Mouse (Mus musculus): ENCODE results near the gene Car6. TPM values are rescaled to one million over a fixed set of nuclear protein-coding genes. Genes with fewer than 3 reads are reported as not detected.
A peak's percentile ranks its signal among the peaks of the same experiment; 100 is the strongest.

The Car6 gene
- polyA plus RNA-seq, 1 experiment from 2014 or later, result not detected

GRCm38 (mm10) chr4:150209751-150210150 lies 8.6 kb upstream of the Car6 start:
- Histone ChIP-seq H3K9ac (ENCODE audit: low read depth, low read length) (no peak overlapping the region), H3K9me3 (ENCODE audit: control insufficient read depth) (no peaks in the 10 kb centered on the region), H3K4me2 (replicated peaks; ENCODE audit: low read depth) (no peak overlapping the region), H3K4me1 (replicated peaks; ENCODE audit: control insufficient read depth, insufficient read depth, low read length) (no peaks in the 10 kb centered on the region; the same call in 1 of the 2 replicates), H3K27me3 (replicated peaks; ENCODE audit: control insufficient read depth, insufficient read depth, low read length) (no peaks in the 10 kb centered on the region), H3K36me3 (ENCODE audit: control insufficient read depth, insufficient read depth) (no peaks in the 10 kb centered on the region), H3K27ac (ENCODE audit: low read depth, low read length) (no peak overlapping the region), H3K4me3 (ENCODE audit: low read depth, low read length) (no peak overlapping the region)
- no peak for TF ChIP-seq CTCF (IDR thresholded peaks at IDR 0.05; ENCODE audit: low read depth)
- WGBS, result 93% methylated on average over 5 of the region's 5 CpGs
- no peak for ATAC-seq

- WGBS, result 39% methylated on average over 3 of the region's 3 CpGs
- H3K9ac ChIP-seq (ENCODE audit: low read depth, low read length), result no peak overlapping the region
- no peaks in the 10 kb centered on the region for H3K27me3 ChIP-seq (replicated peaks; ENCODE audit: control insufficient read depth, insufficient read depth, low read length)
- TF ChIP-seq CTCF (IDR thresholded peaks at IDR 0.05; ENCODE audit: low read depth), result no peak
- ATAC-seq, result no peak
- H3K9me3 ChIP-seq (ENCODE audit: control insufficient read depth), result no peaks in the 10 kb centered on the region
- H3K36me3 ChIP-seq (ENCODE audit: control insufficient read depth, insufficient read depth), result no peaks in the 10 kb centered on the region
- H3K4me1 ChIP-seq (replicated peaks; ENCODE audit: control insufficient read depth, insufficient read depth, low read length), result no peaks in the 10 kb centered on the region; the same call in 1 of the 2 replicates
- no peak overlapping the region for H3K4me3 ChIP-seq (ENCODE audit: low read depth, low read length)
- no peak overlapping the region for H3K4me2 ChIP-seq (replicated peaks; ENCODE audit: low read depth)
- H3K27ac ChIP-seq (ENCODE audit: low read depth, low read length), result no peak overlapping the region
These were observed 3.7 kb upstream of the Car6 start for GRCm38 (mm10) chr4:150204877-150205276.

DNA sequence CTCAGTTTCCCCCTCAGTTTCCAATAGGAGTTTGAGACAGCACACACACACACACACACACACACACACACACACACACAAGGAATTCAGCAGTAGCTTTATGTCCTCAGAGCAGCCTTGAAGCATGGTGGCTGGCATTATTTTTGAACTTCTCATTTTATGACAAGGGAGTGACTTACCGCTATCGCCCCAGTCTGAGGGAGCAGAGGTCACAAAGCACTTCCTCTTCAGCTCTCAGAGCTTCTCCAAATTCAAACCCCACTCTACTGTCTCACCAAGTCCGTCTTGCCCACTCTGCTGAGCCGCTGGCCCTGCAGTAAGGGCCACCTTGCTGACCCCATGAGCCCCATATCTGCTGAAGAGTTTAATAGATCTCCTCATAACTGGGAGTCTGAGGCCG lies 1.6 kb upstream of the Car6 start:
- Histone ChIP-seq H3K4me3 (ENCODE audit: low read depth, low read length) (no peak overlapping the region), H3K27ac (ENCODE audit: low read depth, low read length) (no peak overlapping the region), H3K4me1 (replicated peaks; ENCODE audit: control insufficient read depth, insufficient read depth, low read length) (no peaks in the 10 kb centered on the region; the same call in 1 of the 2 replicates), H3K27me3 (replicated peaks; ENCODE audit: control insufficient read depth, insufficient read depth, low read length) (no peaks in the 10 kb centered on the region), H3K9me3 (ENCODE audit: control insufficient read depth) (no peaks in the 10 kb centered on the region), H3K36me3 (ENCODE audit: control insufficient read depth, insufficient read depth) (no peaks in the 10 kb centered on the region), H3K4me2 (replicated peaks; ENCODE audit: low read depth) (no peak overlapping the region), H3K9ac (ENCODE audit: low read depth, low read length) (no peak overlapping the region)
- no peak for TF ChIP-seq CTCF (IDR thresholded peaks at IDR 0.05; ENCODE audit: low read depth)
- 56% methylated on average over 5 of the region's 5 CpGs for WGBS
- ATAC-seq, result peak; percentile 62; the same call in 1 of the 2 replicates

- ATAC-seq, result no peak
These were observed 2.9 kb downstream of the Car6 start for GRCm38 (mm10) chr4:150198268-150198667.

GRCm38 (mm10) chr4:150193915-150194314 lies 7.2 kb downstream of the Car6 start:
- Histone ChIP-seq H3K9ac (ENCODE audit: low read depth, low read length) (no peak overlapping the region), H3K27ac (ENCODE audit: low read depth, low read length) (no peak overlapping the region), H3K9me3 (ENCODE audit: control insufficient read depth) (no peaks in the 10 kb centered on the region), H3K27me3 (replicated peaks; ENCODE audit: control insufficient read depth, insufficient read depth, low read length) (no peaks in the 10 kb centered on the region), H3K4me2 (replicated peaks; ENCODE audit: low read depth) (no peak overlapping the region), H3K4me3 (ENCODE audit: low read depth, low read length) (no peak overlapping the region), H3K36me3 (ENCODE audit: control insufficient read depth, insufficient read depth) (no peaks in the 10 kb centered on the region), H3K4me1 (replicated peaks; ENCODE audit: control insufficient read depth, insufficient read depth, low read length) (no peaks in the 10 kb centered on the region)
- TF ChIP-seq CTCF (IDR thresholded peaks at IDR 0.05; ENCODE audit: low read depth), result peak; percentile 93
- ATAC-seq, result no peak
- 54% methylated on average over 1 of the region's 1 CpGs for WGBS

More at GRCm38 (mm10) chr4:150198268-150198667, 2.9 kb downstream of the Car6 start:
- no peak overlapping the region for H3K4me2 ChIP-seq (replicated peaks; ENCODE audit: low read depth)
- H3K27ac ChIP-seq (ENCODE audit: low read depth, low read length), result no peak overlapping the region
- no peak overlapping the region for H3K4me3 ChIP-seq (ENCODE audit: low read depth, low read length)
- H3K27me3 ChIP-seq (replicated peaks; ENCODE audit: control insufficient read depth, insufficient read depth, low read length), result no peaks in the 10 kb centered on the region
- H3K36me3 ChIP-seq (ENCODE audit: control insufficient read depth, insufficient read depth), result no peaks in the 10 kb centered on the region
- 76% methylated on average over 9 of the region's 9 CpGs for WGBS
- H3K9me3 ChIP-seq (ENCODE audit: control insufficient read depth), result no peaks in the 10 kb centered on the region
- no peak overlapping the region for H3K9ac ChIP-seq (ENCODE audit: low read depth, low read length)
- no peaks in the 10 kb centered on the region for H3K4me1 ChIP-seq (replicated peaks; ENCODE audit: control insufficient read depth, insufficient read depth, low read length)
- TF ChIP-seq CTCF (IDR thresholded peaks at IDR 0.05; ENCODE audit: low read depth), result no peak

DNA sequence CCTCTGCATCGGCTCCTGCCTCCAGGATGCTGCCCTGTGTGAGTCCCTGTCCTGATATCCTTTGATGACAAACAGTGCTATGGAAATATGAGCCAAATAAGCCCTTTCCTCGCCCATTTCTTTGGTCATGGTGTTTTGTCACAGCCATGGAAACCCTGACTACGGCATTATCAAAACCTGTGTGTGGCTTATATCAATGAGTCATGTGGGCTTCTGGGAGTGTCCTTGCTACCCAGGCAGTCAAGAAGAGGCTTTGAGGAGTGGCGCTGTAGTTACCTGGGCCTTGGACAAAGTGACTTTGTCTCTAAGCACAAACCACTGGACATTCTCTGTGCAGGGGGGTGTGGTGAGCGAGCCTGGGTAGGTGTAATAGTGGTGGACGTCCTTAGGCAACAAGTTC lies 8.9 kb downstream of the Car6 start:
- H3K36me3 ChIP-seq (ENCODE audit: control insufficient read depth, insufficient read depth), result no peaks in the 10 kb centered on the region
- 70% methylated on average over 6 of the region's 6 CpGs for WGBS
- no peaks in the 10 kb centered on the region for H3K9me3 ChIP-seq (ENCODE audit: control insufficient read depth)
- no peak overlapping the region for H3K4me3 ChIP-seq (ENCODE audit: low read depth, low read length)
- no peak overlapping the region for H3K9ac ChIP-seq (ENCODE audit: low read depth, low read length)
- H3K4me2 ChIP-seq (replicated peaks; ENCODE audit: low read depth), result no peak overlapping the region
- TF ChIP-seq CTCF (IDR thresholded peaks at IDR 0.05; ENCODE audit: low read depth), result no peak
- no peak overlapping the region for H3K27ac ChIP-seq (ENCODE audit: low read depth, low read length)
- no peaks in the 10 kb centered on the region for H3K27me3 ChIP-seq (replicated peaks; ENCODE audit: control insufficient read depth, insufficient read depth, low read length)
- no peak for ATAC-seq
- no peaks in the 10 kb centered on the region for H3K4me1 ChIP-seq (replicated peaks; ENCODE audit: control insufficient read depth, insufficient read depth, low read length)

DNA sequence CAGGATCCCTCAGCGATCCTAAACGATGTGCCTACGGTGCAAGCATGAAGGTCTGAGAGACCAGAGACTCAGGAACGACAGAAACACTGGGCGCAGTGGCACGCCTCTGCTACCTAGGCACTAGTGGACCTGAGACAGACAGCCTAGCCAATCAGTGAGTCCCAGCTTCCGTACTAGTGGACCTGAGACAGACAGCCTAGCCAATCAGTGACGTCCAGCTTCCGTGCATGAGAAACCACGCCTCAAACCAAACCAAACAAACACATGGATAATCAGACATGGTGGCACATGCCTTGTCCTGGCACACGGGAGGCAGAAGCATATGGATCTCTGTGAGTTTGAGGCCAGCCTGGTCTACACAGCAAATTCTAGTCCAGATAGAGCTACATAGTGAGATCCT lies 12.9 kb downstream of the Car6 start:
- Histone ChIP-seq H3K9me3 (ENCODE audit: control insufficient read depth) (no peaks in the 10 kb centered on the region), H3K4me2 (replicated peaks; ENCODE audit: low read depth) (peak overlapping the region; percentile 43), H3K4me3 (ENCODE audit: low read depth, low read length) (no peak overlapping the region), H3K36me3 (ENCODE audit: control insufficient read depth, insufficient read depth) (no peaks in the 10 kb centered on the region), H3K27ac (ENCODE audit: low read depth, low read length) (no peak overlapping the region), H3K9ac (ENCODE audit: low read depth, low read length) (no peak overlapping the region), H3K4me1 (replicated peaks; ENCODE audit: control insufficient read depth, insufficient read depth, low read length) (no peaks in the 10 kb centered on the region), H3K27me3 (replicated peaks; ENCODE audit: control insufficient read depth, insufficient read depth, low read length) (no peaks in the 10 kb centered on the region)
- peak; percentile 72 for ATAC-seq
- 38% methylated on average over 11 of the region's 11 CpGs for WGBS
- TF ChIP-seq CTCF (IDR thresholded peaks at IDR 0.05; ENCODE audit: low read depth), result no peak
